Mouse (Mus musculus) midbrain, embryonic 12.5 days (tissue): ENCODE results near the gene Cers3. TPM values are rescaled to one million over a fixed set of nuclear protein-coding genes. Genes with fewer than 3 reads are reported as not detected.

ENCODE experiments used
- ATAC-seq: fragments of 200-750 bp; cut with Nextera tagmentation; 2 replicates; pipeline ENCODE4 v1.8.0; 2017; ENCODE audit warnings: low read depth, moderate TSS enrichment, moderate library complexity; ENCODE audit not compliant: low FRiP score
- H3K27ac ChIP-seq: fragments of 300-500 bp; sonication (generic); replicated peaks from 2 replicates; pipeline ENCODE4 v1.5.1; 2016; ENCODE audit warnings: mild to moderate bottlenecking
- H3K27me3 ChIP-seq: fragments of 300-500 bp; sonication (generic); 2 replicates; pipeline ENCODE4 v1.6.1; 2016; ENCODE audit warnings: mild to moderate bottlenecking
- H3K36me3 ChIP-seq: fragments of 300-500 bp; sonication (generic); 2 replicates; pipeline ENCODE4 v1.6.1; 2016
- H3K4me1 ChIP-seq: fragments of 300-500 bp; sonication (generic); 2 replicates; pipeline ENCODE4 v1.6.1; 2016
- H3K4me2 ChIP-seq: fragments of 300-500 bp; sonication (generic); replicated peaks from 2 replicates; pipeline ENCODE4 v1.6.1; 2016; ENCODE audit warnings: mild to moderate bottlenecking, moderate library complexity
- H3K4me3 ChIP-seq: fragments of 300-500 bp; sonication (generic); 2 replicates; pipeline ENCODE4 v1.5.1; 2016; ENCODE audit warnings: mild to moderate bottlenecking
- H3K9ac ChIP-seq: fragments of 300-500 bp; sonication (generic); replicated peaks from 2 replicates; pipeline ENCODE4 v1.6.1; 2016; ENCODE audit warnings: mild to moderate bottlenecking, moderate library complexity
- H3K9me3 ChIP-seq: fragments of 300-500 bp; sonication (generic); 2 replicates; pipeline ENCODE4 v1.6.1; 2016; ENCODE audit warnings: mild to moderate bottlenecking
- WGBS: fragments of 180-500 bp; shearing (Covaris S2); methylation state at CpG from one replicate; pipeline ENCODE4 v1.1.7; 2016; 5-methylcytosine and 5-hydroxymethylcytosine counted together
- polyA plus RNA-seq: library from polyadenylated mRNA; unstranded; fragments of >200 nt; fragmentation: Nextera tagmentation; extraction: Ambion mirVana; gene quantifications from 2 replicates; pipeline ENCODE4 v1.2.1, GENCODE M21; 2016

Gene Cers3
- polyA plus RNA-seq, 1 experiment from 2014 or later, result 0.98 TPM

DNA sequence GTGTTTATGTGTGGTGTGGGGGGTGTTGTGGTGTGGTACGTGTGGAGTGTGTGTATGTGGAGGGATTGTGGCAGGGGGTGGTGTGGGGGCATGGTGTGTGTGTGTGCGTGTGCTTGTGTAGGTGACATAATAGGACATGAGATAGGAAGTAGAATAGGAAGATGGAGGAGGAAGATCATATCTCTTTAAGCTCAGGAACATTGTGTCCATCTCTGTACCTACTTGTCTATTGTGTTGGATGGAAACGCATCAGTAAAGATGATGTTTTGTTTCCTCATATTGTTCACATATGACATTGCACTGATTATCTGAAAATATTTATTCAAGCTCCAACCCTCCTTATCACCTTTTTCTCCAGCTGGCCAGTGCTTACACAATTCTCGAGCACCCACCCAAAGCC is 5.9 kb upstream of the Cers3 start:
- Histone ChIP-seq H3K9ac (no peak overlapping the region), H3K4me2 (no peak overlapping the region), H3K4me3 (no peak overlapping the region), H3K27me3 (no peaks in the 10 kb centered on the region), H3K27ac (no peak overlapping the region), H3K4me1 (no peaks in the 10 kb centered on the region), H3K9me3 (no peaks in the 10 kb centered on the region), H3K36me3 (no peaks in the 10 kb centered on the region)
- no peak for ATAC-seq
- WGBS, result 94% methylated on average over 4 of the region's 4 CpGs

DNA sequence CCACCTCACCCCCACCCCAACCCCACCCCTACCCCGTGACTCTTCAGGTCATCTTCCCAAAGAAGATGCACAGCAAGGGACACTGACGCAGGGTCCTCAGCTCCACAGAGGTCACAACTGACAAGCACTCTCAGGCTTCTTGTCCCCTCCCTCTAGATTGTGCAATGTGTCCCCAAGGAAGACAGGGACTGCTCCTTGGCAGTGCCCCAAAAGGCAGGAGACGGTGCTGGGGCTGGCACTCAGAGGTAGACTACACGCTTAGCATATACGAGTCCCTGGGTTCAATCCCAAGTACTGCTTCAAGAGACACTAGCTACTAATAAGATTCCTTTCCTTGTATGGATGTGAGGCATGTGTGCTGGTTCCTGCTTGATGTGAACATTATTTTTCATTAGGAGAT is 2.3 kb upstream of the Cers3 start:
- WGBS, result 88% methylated on average over 5 of the region's 5 CpGs

DNA sequence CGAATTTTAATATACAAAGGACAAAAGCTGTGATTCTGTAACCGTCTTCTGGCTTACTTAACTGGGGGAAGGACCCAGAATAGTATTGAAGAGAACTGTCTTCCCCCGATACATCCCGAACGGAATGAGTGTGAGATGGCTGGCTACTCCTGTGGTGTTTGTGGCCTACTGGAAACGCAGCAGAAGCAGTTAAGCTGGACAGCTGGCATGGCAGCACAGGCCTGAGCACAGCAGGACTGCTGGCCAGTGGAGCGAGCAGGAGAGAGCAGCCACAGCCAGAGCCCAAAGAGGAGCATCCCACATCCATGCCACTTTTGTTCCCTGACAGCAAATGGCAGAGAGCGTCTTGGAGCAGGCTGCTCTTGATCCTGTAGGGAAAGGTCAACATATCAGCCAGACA is 1.9 kb upstream of the Cers3 start:
- H3K27me3 ChIP-seq, result no peaks in the 10 kb centered on the region
- H3K27ac ChIP-seq, result no peak overlapping the region
- no peak for ATAC-seq
- no peaks in the 10 kb centered on the region for H3K9me3 ChIP-seq
- no peaks in the 10 kb centered on the region for H3K36me3 ChIP-seq
- no peak overlapping the region for H3K4me2 ChIP-seq
- no peaks in the 10 kb centered on the region for H3K4me1 ChIP-seq
- WGBS, result 59% methylated on average over 8 of the region's 8 CpGs
- H3K4me3 ChIP-seq, result no peak overlapping the region
- H3K9ac ChIP-seq, result no peak overlapping the region

More for the DNA sequence above, 2.3 kb upstream of the Cers3 start:
- Histone ChIP-seq H3K9me3 (no peaks in the 10 kb centered on the region), H3K36me3 (no peaks in the 10 kb centered on the region), H3K4me1 (no peaks in the 10 kb centered on the region), H3K27ac (no peak overlapping the region), H3K9ac (no peak overlapping the region), H3K27me3 (no peaks in the 10 kb centered on the region), H3K4me2 (no peak overlapping the region), H3K4me3 (no peak overlapping the region)
- ATAC-seq, result no peak

DNA sequence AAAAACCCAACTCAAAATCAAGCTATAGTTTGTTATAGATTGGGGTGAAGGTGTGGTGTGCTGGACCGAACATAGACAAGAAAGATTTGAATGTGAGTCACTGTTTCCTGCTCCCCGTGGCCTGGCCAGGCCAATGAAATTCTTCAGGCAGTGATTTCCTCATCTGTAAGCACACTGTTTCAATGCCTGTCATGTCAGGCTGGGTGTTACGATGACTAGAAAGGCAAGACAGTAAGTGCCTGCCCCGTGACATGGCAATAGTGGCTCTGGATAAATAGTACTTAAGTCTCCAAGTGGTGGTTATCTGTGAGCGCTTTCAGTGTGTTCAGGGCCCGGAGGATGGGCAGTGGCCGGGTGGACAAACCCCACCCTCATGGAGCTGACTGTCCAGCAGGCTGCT is 3.7 kb downstream of the Cers3 start:
- H3K4me3 ChIP-seq, result no peak overlapping the region
- ATAC-seq, result no peak
- no peaks in the 10 kb centered on the region for H3K36me3 ChIP-seq
- no peak overlapping the region for H3K9ac ChIP-seq
- H3K27ac ChIP-seq, result no peak overlapping the region
- H3K27me3 ChIP-seq, result no peaks in the 10 kb centered on the region
- H3K4me1 ChIP-seq, result no peaks in the 10 kb centered on the region
- H3K9me3 ChIP-seq, result no peaks in the 10 kb centered on the region
- H3K4me2 ChIP-seq, result no peak overlapping the region
- 85% methylated on average over 7 of the region's 7 CpGs for WGBS

DNA sequence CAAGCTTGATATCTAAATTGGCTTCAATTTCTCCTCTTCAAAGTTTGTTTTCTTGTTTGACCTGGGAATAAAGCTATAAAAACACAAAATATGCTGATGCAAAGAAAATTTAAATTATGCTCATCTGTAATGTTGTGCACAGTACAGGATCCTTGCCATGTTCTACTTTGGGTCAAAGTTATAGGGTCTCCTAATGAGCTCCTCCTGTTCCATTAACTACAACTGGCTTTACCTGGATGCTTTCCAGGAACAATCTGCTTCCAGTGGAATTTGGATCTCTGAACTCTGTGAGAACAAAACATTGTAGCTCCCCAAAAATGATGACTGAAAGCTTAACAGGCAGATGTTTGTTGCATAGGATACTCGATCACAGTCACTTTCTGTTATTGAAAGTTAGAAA is 6.7 kb downstream of the Cers3 start:
- Histone ChIP-seq H3K36me3 (no peaks in the 10 kb centered on the region), H3K27me3 (no peaks in the 10 kb centered on the region), H3K9me3 (no peaks in the 10 kb centered on the region), H3K4me3 (no peak overlapping the region), H3K9ac (no peak overlapping the region), H3K4me2 (no peak overlapping the region), H3K4me1 (no peaks in the 10 kb centered on the region), H3K27ac (no peak overlapping the region)
- no peak for ATAC-seq
- WGBS, result 96% methylated on average over 1 of the region's 1 CpGs

DNA sequence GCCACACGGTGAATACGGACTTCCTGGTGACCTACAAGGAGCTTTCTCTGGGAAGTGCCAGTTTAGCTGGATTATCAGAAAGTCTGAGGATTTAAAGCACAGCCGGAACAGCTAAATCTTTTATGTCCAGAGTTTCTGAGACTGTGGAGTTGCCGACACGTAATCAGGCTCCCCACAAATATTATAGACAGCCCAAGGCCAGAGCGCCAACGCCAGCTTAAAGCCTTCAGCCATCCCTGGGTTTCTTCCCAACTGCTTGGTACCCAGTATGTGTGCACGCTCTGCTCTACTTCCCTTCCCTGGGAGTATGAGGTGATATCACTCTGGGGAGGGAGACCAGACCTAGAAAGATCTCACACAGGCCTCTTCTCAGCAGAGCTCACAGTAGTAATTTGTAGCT is 10.5 kb downstream of the Cers3 start:
- H3K36me3 ChIP-seq, result no peaks in the 10 kb centered on the region
- no peaks in the 10 kb centered on the region for H3K27me3 ChIP-seq
- H3K9ac ChIP-seq, result no peak overlapping the region
- no peaks in the 10 kb centered on the region for H3K4me1 ChIP-seq
- H3K4me2 ChIP-seq, result no peak overlapping the region
- H3K9me3 ChIP-seq, result no peaks in the 10 kb centered on the region
- WGBS, result 86% methylated on average over 8 of the region's 8 CpGs
- ATAC-seq, result no peak
- H3K4me3 ChIP-seq, result no peak overlapping the region
- H3K27ac ChIP-seq, result no peak overlapping the region

DNA sequence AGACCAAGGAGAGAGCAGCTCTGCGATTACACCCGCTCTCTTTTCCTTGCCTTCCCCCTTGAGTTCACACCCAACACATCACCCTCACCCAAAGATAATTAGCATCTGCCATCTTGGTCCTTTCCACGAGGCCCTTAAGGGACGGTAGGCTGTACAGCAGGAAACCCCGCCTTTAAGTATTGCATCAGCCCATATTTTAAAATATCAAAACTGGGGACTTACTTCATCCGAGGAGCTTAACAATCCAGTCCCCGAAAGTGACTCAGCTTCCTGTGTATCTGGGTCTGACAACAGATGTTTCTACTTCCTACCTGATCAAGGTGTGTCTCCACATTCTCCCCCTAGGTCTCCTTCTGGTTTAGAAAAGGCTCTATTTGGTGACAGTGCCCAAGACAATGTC is 12.3 kb downstream of the Cers3 start:
- Histone ChIP-seq H3K9me3 (no peaks in the 10 kb centered on the region), H3K4me2 (no peak overlapping the region), H3K27me3 (no peaks in the 10 kb centered on the region), H3K36me3 (no peaks in the 10 kb centered on the region), H3K4me3 (no peak overlapping the region), H3K9ac (no peak overlapping the region), H3K27ac (no peak overlapping the region), H3K4me1 (no peaks in the 10 kb centered on the region)
- WGBS, result 86% methylated on average over 7 of the region's 7 CpGs
- no peak for ATAC-seq

DNA sequence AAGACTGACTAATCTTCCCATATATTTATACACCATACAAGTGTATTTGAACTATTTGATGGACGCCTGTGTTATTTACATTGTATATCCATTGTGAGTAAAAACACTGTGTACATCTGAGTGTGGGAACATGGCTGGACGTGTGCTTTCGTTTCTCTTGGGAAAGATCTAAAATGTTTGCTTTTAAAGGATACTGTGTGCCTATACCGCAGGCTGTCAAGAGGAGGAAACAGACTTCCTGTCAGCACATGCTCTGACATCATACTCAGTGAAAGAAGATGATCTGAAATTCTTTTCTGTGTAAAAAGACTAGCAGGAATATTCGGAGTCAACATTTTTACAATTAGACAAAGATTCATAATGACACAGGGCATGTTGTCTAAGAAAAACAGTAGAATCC is 26.6 kb downstream of the Cers3 start:
- no peaks in the 10 kb centered on the region for H3K9me3 ChIP-seq
- no peak for ATAC-seq
- no peak overlapping the region for H3K4me3 ChIP-seq
- H3K27ac ChIP-seq, result no peak overlapping the region
- no peak overlapping the region for H3K9ac ChIP-seq
- H3K27me3 ChIP-seq, result no peaks in the 10 kb centered on the region
- H3K36me3 ChIP-seq, result no peaks in the 10 kb centered on the region
- H3K4me2 ChIP-seq, result no peak overlapping the region
- H3K4me1 ChIP-seq, result no peaks in the 10 kb centered on the region
- 76% methylated on average over 5 of the region's 5 CpGs for WGBS

DNA sequence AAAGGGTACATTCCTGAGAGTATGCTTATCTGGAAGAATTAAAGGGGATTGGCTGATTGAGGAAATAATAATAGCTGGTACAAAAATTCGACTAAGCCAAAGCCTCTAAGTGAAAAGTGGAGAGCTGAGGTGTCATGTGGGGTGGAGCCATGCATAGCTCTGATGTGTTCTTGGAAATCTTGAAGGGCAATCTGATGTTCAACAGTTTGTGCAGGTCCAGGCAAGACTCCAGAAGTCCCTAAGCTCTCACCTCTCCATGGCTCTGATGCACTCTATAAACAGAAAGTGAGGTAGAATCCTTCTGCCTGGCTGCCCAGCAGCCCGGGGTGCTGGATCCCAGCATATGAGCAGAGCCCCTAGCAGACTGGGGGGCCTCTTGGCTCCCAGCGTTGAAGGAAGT is 27.4 kb downstream of the Cers3 start:
- H3K36me3 ChIP-seq, result no peaks in the 10 kb centered on the region
- no peak overlapping the region for H3K9ac ChIP-seq
- ATAC-seq, result no peak
- no peaks in the 10 kb centered on the region for H3K9me3 ChIP-seq
- H3K27ac ChIP-seq, result no peak overlapping the region
- H3K4me3 ChIP-seq, result no peak overlapping the region
- H3K27me3 ChIP-seq, result no peaks in the 10 kb centered on the region
- H3K4me2 ChIP-seq, result no peak overlapping the region
- WGBS, result 79% methylated on average over 3 of the region's 3 CpGs
- no peaks in the 10 kb centered on the region for H3K4me1 ChIP-seq

DNA sequence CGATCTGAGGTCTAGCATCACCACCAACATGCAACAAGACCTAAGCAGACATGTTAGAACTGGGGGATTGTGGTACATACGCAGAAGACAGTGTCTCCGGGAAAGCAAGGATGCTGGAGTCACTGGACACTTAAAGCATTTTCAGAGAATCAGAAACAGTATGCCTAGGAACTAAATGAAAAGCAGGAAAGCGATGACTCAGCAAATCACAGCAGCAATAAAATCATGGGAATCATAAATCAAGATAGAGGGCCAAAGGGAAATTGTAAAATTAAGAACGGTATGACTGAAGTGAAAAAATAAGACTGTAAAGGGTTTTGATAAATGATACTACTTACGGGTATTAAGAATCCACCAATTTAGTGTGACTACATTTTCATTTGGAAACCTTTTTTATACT is 27.9 kb downstream of the Cers3 start:
- no peaks in the 10 kb centered on the region for H3K4me1 ChIP-seq
- ATAC-seq, result no peak
- no peaks in the 10 kb centered on the region for H3K27me3 ChIP-seq
- 93% methylated on average over 6 of the region's 6 CpGs for WGBS
- H3K4me3 ChIP-seq, result no peak overlapping the region
- H3K9me3 ChIP-seq, result no peaks in the 10 kb centered on the region
- no peak overlapping the region for H3K9ac ChIP-seq
- no peak overlapping the region for H3K27ac ChIP-seq
- no peak overlapping the region for H3K4me2 ChIP-seq
- H3K36me3 ChIP-seq, result no peaks in the 10 kb centered on the region

DNA sequence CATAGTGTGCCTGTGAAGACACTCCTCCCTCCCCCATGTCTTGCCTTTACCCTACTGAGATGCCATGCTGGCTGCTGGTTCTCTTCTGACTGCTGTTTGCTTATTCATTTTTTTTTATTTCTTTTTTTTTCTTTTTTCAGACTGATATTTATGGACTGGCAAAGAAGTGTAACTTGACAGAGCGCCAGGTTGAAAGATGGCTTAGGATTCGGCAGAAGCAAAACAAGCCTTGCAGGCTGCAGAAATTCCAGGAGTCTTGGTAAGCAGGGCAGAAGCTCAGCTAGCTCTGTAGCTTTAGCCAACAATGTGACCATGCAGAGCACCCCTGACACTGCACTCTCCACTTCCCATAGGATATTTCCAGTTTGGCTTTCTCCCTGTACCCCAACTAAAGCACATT is 36.1 kb downstream of the Cers3 start:
- ATAC-seq, result no peak

DNA sequence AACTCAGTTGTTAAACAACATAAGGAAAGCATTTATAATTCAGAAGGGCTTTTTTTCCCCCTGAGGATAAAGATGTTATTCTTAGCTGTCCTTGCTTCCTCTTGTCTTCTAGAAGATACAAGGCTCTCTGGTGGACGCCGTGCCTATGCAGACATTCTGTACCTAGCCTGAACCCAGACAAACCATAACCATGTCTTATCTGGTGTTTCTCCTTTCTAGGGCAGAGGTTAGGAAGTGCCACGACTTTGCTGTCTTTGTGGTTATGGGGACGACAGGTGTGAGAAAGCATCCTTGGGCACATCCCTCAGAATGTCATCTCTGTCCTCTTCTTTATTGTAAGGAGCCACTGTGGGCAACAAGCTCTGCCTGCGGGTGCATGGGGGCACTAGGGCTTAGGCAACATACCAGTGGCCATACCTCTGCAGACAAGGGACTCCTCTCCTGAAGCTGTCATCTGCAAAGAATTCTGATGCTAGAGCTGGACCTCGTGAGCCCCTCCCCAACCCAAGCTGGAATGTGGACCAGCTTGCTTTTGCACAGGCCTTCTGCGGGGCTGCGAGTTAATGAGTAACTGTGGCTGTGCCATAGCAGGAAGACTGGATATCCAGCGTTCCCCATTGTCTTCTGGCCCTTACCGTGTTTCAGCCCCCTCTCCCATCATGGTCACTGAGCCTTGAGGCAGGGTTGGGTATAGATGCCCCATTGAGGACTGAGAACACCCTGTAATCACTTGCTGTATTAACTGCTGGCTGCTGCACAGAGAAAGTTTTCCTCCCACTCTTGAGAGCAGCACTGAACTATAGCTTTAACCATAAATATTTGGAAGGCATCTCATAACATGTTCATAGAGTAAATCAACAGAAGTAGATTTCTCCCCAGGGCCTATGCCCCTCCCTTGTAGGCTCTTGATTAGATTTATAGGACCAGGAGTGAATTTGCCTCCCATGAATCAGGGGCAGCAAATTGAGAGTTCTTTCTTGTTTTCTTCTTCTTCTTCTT is 36.9 kb downstream of the Cers3 start:
- no peaks in the 10 kb centered on the region for H3K36me3 ChIP-seq
- no peak overlapping the region for H3K27ac ChIP-seq
- 75% methylated on average over 10 of the region's 10 CpGs for WGBS
- no peak for ATAC-seq
- H3K9ac ChIP-seq, result no peak overlapping the region
- H3K4me1 ChIP-seq, result no peaks in the 10 kb centered on the region
- no peaks in the 10 kb centered on the region for H3K27me3 ChIP-seq
- H3K4me2 ChIP-seq, result no peak overlapping the region
- H3K9me3 ChIP-seq, result no peaks in the 10 kb centered on the region
- no peak overlapping the region for H3K4me3 ChIP-seq

More for the DNA sequence above, 36.1 kb downstream of the Cers3 start:
- no peak overlapping the region for H3K9ac ChIP-seq
- WGBS, result 79% methylated on average over 2 of the region's 2 CpGs
- no peaks in the 10 kb centered on the region for H3K27me3 ChIP-seq
- no peak overlapping the region for H3K4me2 ChIP-seq
- no peaks in the 10 kb centered on the region for H3K9me3 ChIP-seq
- H3K27ac ChIP-seq, result no peak overlapping the region
- no peak overlapping the region for H3K4me3 ChIP-seq
- H3K4me1 ChIP-seq, result no peaks in the 10 kb centered on the region
- no peaks in the 10 kb centered on the region for H3K36me3 ChIP-seq

DNA sequence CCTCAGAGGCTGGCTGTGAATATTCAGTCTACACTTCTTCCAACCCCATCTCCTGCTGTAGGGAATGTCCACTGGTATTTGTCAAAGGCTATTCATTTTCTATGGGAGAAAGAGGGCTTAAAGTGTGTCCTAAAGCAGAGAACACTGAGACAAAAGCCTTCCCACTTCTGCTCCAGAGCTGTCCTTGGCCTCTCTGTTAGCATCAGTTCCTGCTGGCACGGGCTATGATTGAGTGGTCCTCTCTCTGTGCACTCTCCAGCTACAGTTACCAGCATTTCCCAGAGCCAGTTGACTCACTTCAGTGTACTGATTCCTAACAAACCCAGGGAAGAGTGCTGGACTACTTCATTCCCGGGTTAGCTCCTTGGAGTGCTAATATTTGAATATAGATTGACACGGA is 43.2 kb downstream of the Cers3 start:
- 85% methylated on average over 3 of the region's 3 CpGs for WGBS
- Histone ChIP-seq H3K36me3 (no peaks in the 10 kb centered on the region), H3K9ac (no peak overlapping the region), H3K9me3 (no peaks in the 10 kb centered on the region), H3K4me3 (no peak overlapping the region), H3K4me2 (no peak overlapping the region), H3K27ac (no peak overlapping the region), H3K27me3 (no peaks in the 10 kb centered on the region), H3K4me1 (no peaks in the 10 kb centered on the region)
- ATAC-seq, result no peak
